Mouse (Mus musculus) hindbrain, embryonic 12.5 days (tissue): ENCODE measurements around the gene Vcam1. TPM values are rescaled to one million over a fixed set of nuclear protein-coding genes. Genes with fewer than 3 reads are reported as not detected.

Source experiments
- ATAC-seq: fragments of 200-750 bp; cut with Nextera tagmentation; 2 replicates; pipeline ENCODE4 v1.8.0; 2017; ENCODE audit warnings: moderate TSS enrichment; ENCODE audit not compliant: low FRiP score
- H3K27ac ChIP-seq: fragments of 300-500 bp; sonication (generic); 2 replicates; pipeline ENCODE4 v1.5.1; 2016; ENCODE audit warnings: mild to moderate bottlenecking
- H3K27me3 ChIP-seq: fragments of 300-500 bp; sonication (generic); 2 replicates; pipeline ENCODE4 v1.6.1; 2016; ENCODE audit warnings: mild to moderate bottlenecking
- H3K36me3 ChIP-seq: fragments of 300-500 bp; sonication (generic); 2 replicates; pipeline ENCODE4 v1.6.1; 2016; ENCODE audit warnings: mild to moderate bottlenecking
- H3K4me1 ChIP-seq: fragments of 300-500 bp; sonication (generic); 2 replicates; pipeline ENCODE4 v1.6.1; 2016
- H3K4me2 ChIP-seq: fragments of 300-500 bp; sonication (generic); replicated peaks from 2 replicates; pipeline ENCODE4 v1.6.1; 2016; ENCODE audit warnings: mild to moderate bottlenecking
- H3K4me3 ChIP-seq: fragments of 300-500 bp; sonication (generic); 2 replicates; pipeline ENCODE4 v1.5.1; 2016; ENCODE audit warnings: mild to moderate bottlenecking
- H3K9ac ChIP-seq: fragments of 300-500 bp; sonication (generic); 2 replicates; pipeline ENCODE4 v1.6.1; 2016; ENCODE audit warnings: mild to moderate bottlenecking, moderate library complexity
- H3K9me3 ChIP-seq: fragments of 300-500 bp; sonication (generic); replicated peaks from 2 replicates; pipeline ENCODE4 v1.6.1; 2016; ENCODE audit warnings: mild to moderate bottlenecking
- WGBS: fragments of 180-500 bp; shearing (Covaris S2); methylation state at CpG from one replicate; pipeline ENCODE4 v1.1.7; 2016; 5-methylcytosine and 5-hydroxymethylcytosine counted together
- polyA plus RNA-seq: library from polyadenylated mRNA; unstranded; fragments of >200 nt; fragmentation: Nextera tagmentation; extraction: Ambion mirVana; gene quantifications from 2 replicates; pipeline ENCODE4 v1.2.1, GENCODE M21; 2016

Vcam1 gene
- polyA plus RNA-seq, 1 experiment from 2014 or later = 81.2 TPM

- ATAC-seq = no peak
These were observed 28.6 kb downstream of the Vcam1 start for GRCm38 (mm10) chr3:116100850-116101249.

GRCm38 (mm10) chr3:116095934-116096333, 33.6 kb downstream of the Vcam1 start:
- 89% methylated on average over 3 of the region's 3 CpGs for WGBS

More at GRCm38 (mm10) chr3:116100850-116101249, 28.6 kb downstream of the Vcam1 start:
- Histone ChIP-seq H3K27me3 (no peaks in the 10 kb centered on the region), H3K27ac (no peak overlapping the region), H3K4me1 (peaks cover 4% of the 10 kb centered on the region), H3K9ac (no peak overlapping the region), H3K9me3 (no peaks in the 10 kb centered on the region), H3K4me3 (no peak overlapping the region), H3K4me2 (no peak overlapping the region), H3K36me3 (no peaks in the 10 kb centered on the region)
- WGBS = 87% methylated on average over 1 of the region's 1 CpGs

GRCm38 (mm10) chr3:116095312-116095711, 34.2 kb downstream of the Vcam1 start:
- Histone ChIP-seq H3K36me3 (no peaks in the 10 kb centered on the region), H3K9me3 (no peaks in the 10 kb centered on the region), H3K4me1 (no peaks in the 10 kb centered on the region), H3K27ac (no peak overlapping the region), H3K4me2 (no peak overlapping the region), H3K4me3 (no peak overlapping the region), H3K27me3 (no peaks in the 10 kb centered on the region), H3K9ac (no peak overlapping the region)
- WGBS = 79% methylated on average over 4 of the region's 4 CpGs
- ATAC-seq = no peak

More at GRCm38 (mm10) chr3:116095934-116096333, 33.6 kb downstream of the Vcam1 start:
- Histone ChIP-seq H3K27ac (no peak overlapping the region), H3K4me2 (no peak overlapping the region), H3K9ac (no peak overlapping the region), H3K4me1 (no peaks in the 10 kb centered on the region), H3K4me3 (no peak overlapping the region), H3K9me3 (no peaks in the 10 kb centered on the region), H3K27me3 (no peaks in the 10 kb centered on the region), H3K36me3 (no peaks in the 10 kb centered on the region)
- no peak for ATAC-seq

- Histone ChIP-seq H3K27me3 (no peaks in the 10 kb centered on the region), H3K4me1 (no peaks in the 10 kb centered on the region), H3K9ac (no peak overlapping the region), H3K4me3 (no peak overlapping the region), H3K36me3 (no peaks in the 10 kb centered on the region), H3K27ac (no peak overlapping the region), H3K4me2 (no peak overlapping the region), H3K9me3 (no peaks in the 10 kb centered on the region)
- no peak for ATAC-seq
- WGBS = 79% methylated on average over 1 of the region's 1 CpGs
These were observed 34.6 kb downstream of the Vcam1 start for GRCm38 (mm10) chr3:116094886-116095285.

- Histone ChIP-seq H3K4me1 (no peaks in the 10 kb centered on the region), H3K27ac (no peak overlapping the region), H3K4me3 (no peak overlapping the region), H3K36me3 (no peaks in the 10 kb centered on the region), H3K9me3 (no peaks in the 10 kb centered on the region), H3K27me3 (no peaks in the 10 kb centered on the region), H3K9ac (no peak overlapping the region), H3K4me2 (no peak overlapping the region)
- 85% methylated on average over 2 of the region's 2 CpGs for WGBS
- no peak for ATAC-seq
These were observed 35.2 kb downstream of the Vcam1 start for GRCm38 (mm10) chr3:116094288-116094687.

GRCm38 (mm10) chr3:116092547-116092946, 36.9 kb downstream of the Vcam1 start:
- Histone ChIP-seq H3K4me2 (no peak overlapping the region), H3K27me3 (no peaks in the 10 kb centered on the region), H3K36me3 (no peaks in the 10 kb centered on the region), H3K4me3 (no peak overlapping the region), H3K9ac (no peak overlapping the region), H3K9me3 (peaks cover 10% of the 10 kb centered on the region; the same call in 1 of the 2 replicates), H3K4me1 (no peaks in the 10 kb centered on the region), H3K27ac (no peak overlapping the region)
- 81% methylated on average over 3 of the region's 3 CpGs for WGBS
- ATAC-seq = no peak

- 87% methylated on average over 5 of the region's 5 CpGs for WGBS
- Histone ChIP-seq H3K4me2 (no peak overlapping the region), H3K27ac (no peak overlapping the region), H3K4me1 (no peaks in the 10 kb centered on the region), H3K9ac (no peak overlapping the region), H3K4me3 (no peak overlapping the region), H3K9me3 (peaks cover 10% of the 10 kb centered on the region; the same call in 1 of the 2 replicates), H3K27me3 (no peaks in the 10 kb centered on the region), H3K36me3 (no peaks in the 10 kb centered on the region)
- no peak for ATAC-seq
These were observed 37.8 kb downstream of the Vcam1 start for GRCm38 (mm10) chr3:116091706-116092105.

GRCm38 (mm10) chr3:116085962-116086361, 43.5 kb downstream of the Vcam1 start:
- Histone ChIP-seq H3K36me3 (no peaks in the 10 kb centered on the region), H3K4me1 (no peaks in the 10 kb centered on the region), H3K4me3 (no peak overlapping the region), H3K9ac (no peak overlapping the region), H3K9me3 (peaks cover 10% of the 10 kb centered on the region; the same call in 1 of the 2 replicates), H3K4me2 (no peak overlapping the region), H3K27ac (no peak overlapping the region), H3K27me3 (no peaks in the 10 kb centered on the region)
- ATAC-seq = no peak
- WGBS = 80% methylated on average over 4 of the region's 4 CpGs

GRCm38 (mm10) chr3:116080939-116081676, 48.4 kb downstream of the Vcam1 start:
- H3K27me3 ChIP-seq = no peaks in the 10 kb centered on the region
- no peak overlapping the region for H3K27ac ChIP-seq
- no peaks in the 10 kb centered on the region for H3K36me3 ChIP-seq
- no peaks in the 10 kb centered on the region for H3K9me3 ChIP-seq
- H3K4me2 ChIP-seq = no peak overlapping the region
- WGBS = 73% methylated on average over 7 of the region's 7 CpGs
- H3K4me1 ChIP-seq = no peaks in the 10 kb centered on the region
- no peak overlapping the region for H3K9ac ChIP-seq
- H3K4me3 ChIP-seq = no peak overlapping the region
- ATAC-seq = no peak

- no peaks in the 10 kb centered on the region for H3K27me3 ChIP-seq
- no peak overlapping the region for H3K9ac ChIP-seq
- H3K4me1 ChIP-seq = no peaks in the 10 kb centered on the region
- WGBS = 89% methylated on average over 8 of the region's 8 CpGs
- H3K9me3 ChIP-seq = no peaks in the 10 kb centered on the region
- no peaks in the 10 kb centered on the region for H3K36me3 ChIP-seq
- H3K4me3 ChIP-seq = no peak overlapping the region
- ATAC-seq = no peak
- H3K27ac ChIP-seq = no peak overlapping the region
- no peak overlapping the region for H3K4me2 ChIP-seq
These were observed 49.2 kb downstream of the Vcam1 start for GRCm38 (mm10) chr3:116080166-116080788.

GRCm38 (mm10) chr3:116078490-116078889, 51.0 kb downstream of the Vcam1 start:
- 75% methylated on average over 4 of the region's 4 CpGs for WGBS

GRCm38 (mm10) chr3:116076739-116077138, 52.7 kb downstream of the Vcam1 start:
- H3K4me2 ChIP-seq = no peak overlapping the region
- no peaks in the 10 kb centered on the region for H3K4me1 ChIP-seq
- no peak overlapping the region for H3K9ac ChIP-seq
- no peaks in the 10 kb centered on the region for H3K36me3 ChIP-seq
- no peaks in the 10 kb centered on the region for H3K27me3 ChIP-seq
- no peak overlapping the region for H3K27ac ChIP-seq
- ATAC-seq = no peak
- 86% methylated on average over 2 of the region's 2 CpGs for WGBS
- no peaks in the 10 kb centered on the region for H3K9me3 ChIP-seq
- no peak overlapping the region for H3K4me3 ChIP-seq

More at GRCm38 (mm10) chr3:116078490-116078889, 51.0 kb downstream of the Vcam1 start:
- Histone ChIP-seq H3K9ac (no peak overlapping the region), H3K9me3 (no peaks in the 10 kb centered on the region), H3K4me1 (no peaks in the 10 kb centered on the region), H3K4me2 (no peak overlapping the region), H3K4me3 (no peak overlapping the region), H3K27me3 (no peaks in the 10 kb centered on the region), H3K27ac (no peak overlapping the region), H3K36me3 (no peaks in the 10 kb centered on the region)
- no peak for ATAC-seq

GRCm38 (mm10) chr3:116072584-116072983, 56.9 kb downstream of the Vcam1 start:
- no peak for ATAC-seq
- Histone ChIP-seq H3K27me3 (no peaks in the 10 kb centered on the region), H3K27ac (no peak overlapping the region), H3K9me3 (no peaks in the 10 kb centered on the region), H3K4me2 (no peak overlapping the region), H3K9ac (no peak overlapping the region), H3K36me3 (no peaks in the 10 kb centered on the region), H3K4me1 (no peaks in the 10 kb centered on the region), H3K4me3 (no peak overlapping the region)
- WGBS = 94% methylated on average over 2 of the region's 2 CpGs
